27 mouse cellular contexts compared by ENCODE assay signal in the genomic region with DNA sequence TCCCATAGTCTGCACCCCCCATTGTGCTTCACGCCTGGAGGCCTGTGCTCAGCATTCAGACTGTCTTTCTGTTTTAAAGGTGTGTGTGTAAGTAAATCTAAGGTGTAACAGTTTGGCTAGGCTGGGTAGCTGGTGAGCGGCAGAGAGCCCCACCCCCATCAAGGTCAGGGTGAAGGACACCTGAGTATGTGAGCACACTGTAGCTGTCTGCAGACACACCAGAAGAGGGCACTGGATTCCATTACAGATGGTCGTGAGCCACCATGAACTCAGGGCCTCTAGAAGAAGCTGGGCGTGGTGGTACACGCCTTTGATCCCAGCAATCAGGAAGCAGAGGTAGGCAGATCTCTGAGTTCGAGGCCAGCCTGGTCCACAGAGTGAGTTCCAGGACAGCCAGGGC. TPM values are rescaled to one million over a fixed set of nuclear protein-coding genes. Genes with fewer than 3 reads are reported as not detected.
DNase-seq lines count a peak whose midpoint lies in the region; ATAC-seq and TF ChIP-seq lines count a peak whose summit lies in the region.
"Had no signal": no experiment of that assay in that cellular context is flagged by ENCODE, and none has a peak within 500 bp of the region (broad histone marks: within the 10 kb centered on the region; RNA-seq: fewer than 3 reads in every experiment).

No protein-coding gene starts in this region.

- 66% methylated on average over 6 of the region's 6 CpGs for WGBS in intestine, postnatal 0 days
- WGBS in intestine, embryonic 15.5 days = 68% methylated on average over 6 of the region's 6 CpGs
- WGBS in midbrain, embryonic 10.5 days = 80% methylated on average over 6 of the region's 6 CpGs

- no peaks in the 10 kb centered on the region for H3K9me3 ChIP-seq in intestine, postnatal 0 days (ENCODE audit: control insufficient read depth)
- no peaks in the 10 kb centered on the region for H3K9me3 ChIP-seq in intestine, embryonic 15.5 days
- no peaks in the 10 kb centered on the region for H3K9me3 ChIP-seq in E14TG2a.4 (ENCODE audit: low read length)
- H3K9me3 ChIP-seq in midbrain, embryonic 10.5 days (replicated peaks) = no peaks in the 10 kb centered on the region
- H3K9me3 ChIP-seq: embryonic facial prominence, embryonic 10.5 days; embryonic facial prominence, embryonic 13.5 days; forebrain, embryonic 12.5 days; forebrain, embryonic 15.5 days; heart, embryonic 10.5 days; heart, embryonic 13.5 days had no signal

- H3K9ac ChIP-seq in intestine, postnatal 0 days (ENCODE audit: low read depth, low read length) = no peak overlapping the region
- H3K9ac ChIP-seq in intestine, embryonic 15.5 days = no peak overlapping the region
- H3K9ac ChIP-seq: embryonic facial prominence, embryonic 13.5 days; forebrain, embryonic 12.5 days; forebrain, embryonic 15.5 days; heart, embryonic 13.5 days; hindbrain, embryonic 14.5 days had no signal

- H3K27ac ChIP-seq in intestine, postnatal 0 days (ENCODE audit: low read depth, low read length) = no peak overlapping the region
- no peak overlapping the region for H3K27ac ChIP-seq in intestine, embryonic 15.5 days
- no peak overlapping the region for H3K27ac ChIP-seq in midbrain, embryonic 10.5 days (replicated peaks)
- H3K27ac ChIP-seq: embryonic facial prominence, embryonic 10.5 days; embryonic facial prominence, embryonic 13.5 days; forebrain, embryonic 12.5 days; forebrain, embryonic 15.5 days; heart, embryonic 10.5 days; heart, embryonic 13.5 days; hindbrain, embryonic 14.5 days; hindbrain, postnatal 0 days had no signal

- no peak overlapping the region for H3K4me3 ChIP-seq in intestine, postnatal 0 days (ENCODE audit: low read depth, low read length)
- H3K4me3 ChIP-seq in intestine, embryonic 15.5 days (replicated peaks) = no peak overlapping the region
- peak overlapping the region; percentile 13; the same call in 1 of the 2 replicates for H3K4me3 ChIP-seq in E14TG2a.4 (replicated peaks; ENCODE audit: low read length)
- no peak overlapping the region for H3K4me3 ChIP-seq in midbrain, embryonic 10.5 days
- H3K4me3 ChIP-seq: embryonic facial prominence, embryonic 10.5 days; embryonic facial prominence, embryonic 13.5 days; erythroblast, embryonic 14.5 days; forebrain, embryonic 12.5 days; forebrain, embryonic 15.5 days; heart, embryonic 10.5 days; heart, embryonic 13.5 days had no signal

- no peaks in the 10 kb centered on the region for H3K4me1 ChIP-seq in intestine, postnatal 0 days (replicated peaks; ENCODE audit: control insufficient read depth, insufficient read depth, low read length)
- H3K4me1 ChIP-seq in intestine, embryonic 15.5 days (replicated peaks) = no peaks in the 10 kb centered on the region
- H3K4me1 ChIP-seq in E14TG2a.4 (replicated peaks; ENCODE audit: low read depth, low read length) = peaks cover 82% of the 10 kb centered on the region
- H3K4me1 ChIP-seq in midbrain, embryonic 10.5 days = peaks cover 4% of the 10 kb centered on the region; the same call in 1 of the 2 replicates
- H3K4me1 ChIP-seq: forebrain, embryonic 12.5 days; forebrain, embryonic 15.5 days had no signal

- TF ChIP-seq CTCF in intestine, postnatal 0 days (IDR thresholded peaks at IDR 0.05; ENCODE audit: low read depth) = 0 out of 2 replicates have a peak, but pooled peaks have one; percentile 11
- no peak for TF ChIP-seq CTCF in E14TG2a.4 (conservative IDR thresholded peaks at IDR 0.05; ENCODE audit: low read length)

- H3K36me3 ChIP-seq in intestine, postnatal 0 days (ENCODE audit: control insufficient read depth, insufficient read depth) = no peaks in the 10 kb centered on the region
- no peaks in the 10 kb centered on the region for H3K36me3 ChIP-seq in intestine, embryonic 15.5 days
- peaks cover 15% of the 10 kb centered on the region for H3K36me3 ChIP-seq in E14TG2a.4 (ENCODE audit: insufficient read depth, low read length)
- H3K36me3 ChIP-seq in midbrain, embryonic 10.5 days = no peaks in the 10 kb centered on the region
- H3K36me3 ChIP-seq: embryonic facial prominence, embryonic 10.5 days; embryonic facial prominence, embryonic 13.5 days; forebrain, embryonic 12.5 days; forebrain, embryonic 15.5 days; heart, embryonic 10.5 days; heart, embryonic 13.5 days had no signal

- no peak for ATAC-seq in intestine, postnatal 0 days
- no peak for ATAC-seq in intestine, embryonic 15.5 days
- ATAC-seq: forebrain, embryonic 15.5 days; hindbrain, postnatal 0 days had no signal

- H3K4me2 ChIP-seq in intestine, postnatal 0 days (replicated peaks; ENCODE audit: low read depth) = no peak overlapping the region
- H3K4me2 ChIP-seq in intestine, embryonic 15.5 days (replicated peaks) = no peak overlapping the region
- H3K4me2 ChIP-seq: embryonic facial prominence, embryonic 13.5 days; forebrain, embryonic 12.5 days; forebrain, embryonic 15.5 days; heart, embryonic 13.5 days; hindbrain, embryonic 14.5 days had no signal

- DNase-seq in R1 (ENCODE audit: low read depth, low spot score) = peak; percentile 53
- DNase-seq in cerebellum, postnatal 25 days = no peak
- no peak for DNase-seq in midbrain, embryonic 10.5 days (ENCODE audit: low spot score)
- DNase-seq: adrenal gland, adult 2 months; adrenal gland, postnatal 14 days; cerebellum, adult 11 months; cerebellum, adult 2 months; cerebellum, adult 9-11 months; cerebellum, postnatal 36 days; embryo, embryonic 11 days; gastrocnemius, postnatal 25 days; heart, adult 18-20 months; heart, postnatal 14 days; heart, postnatal 4 days had no signal

- H3K27me3 ChIP-seq in intestine, postnatal 0 days (replicated peaks; ENCODE audit: control insufficient read depth, insufficient read depth, low read length) = no peaks in the 10 kb centered on the region
- H3K27me3 ChIP-seq in intestine, embryonic 15.5 days (replicated peaks) = no peaks in the 10 kb centered on the region
- peaks cover 3% of the 10 kb centered on the region; the same call in 1 of the 2 replicates for H3K27me3 ChIP-seq in E14TG2a.4 (ENCODE audit: insufficient read depth, low read length)
- H3K27me3 ChIP-seq in midbrain, embryonic 10.5 days (ENCODE audit: low read depth, poor library complexity, severe bottlenecking) = peaks cover 9% of the 10 kb centered on the region
- H3K27me3 ChIP-seq: embryonic facial prominence, embryonic 13.5 days; forebrain, embryonic 15.5 days had no signal

RNA-seq across cellular contexts. Expression of gene Cfap157, which starts 2.5 kb away (rescaled TPM):
- polyA plus RNA-seq in intestine, postnatal 0 days (2015; fragmentation: Nextera tagmentation; extraction: Ambion mirVana) = 0.47 and 0.76 TPM in 2 replicates
- polyA plus RNA-seq in intestine, embryonic 15.5 days (2015; fragmentation: Nextera tagmentation; extraction: Ambion mirVana) = 0.26 and 0.61 TPM in 2 replicates
- 0.90 and 1.2 TPM in 2 replicates for polyA plus RNA-seq in midbrain, embryonic 10.5 days (2016; fragmentation: Nextera tagmentation; extraction: Ambion mirVana)
- polyA plus RNA-seq: adrenal gland, adult 2 months; erythroblast, embryonic 14.5 days had no signal

RNA-seq across cellular contexts. Expression of gene Ptrh1, which starts 6.1 kb away (rescaled TPM):
- 8.4 and 10.5 TPM in 2 replicates for polyA plus RNA-seq in intestine, postnatal 0 days (2015; fragmentation: Nextera tagmentation; extraction: Ambion mirVana)
- polyA plus RNA-seq in intestine, embryonic 15.5 days (2015; fragmentation: Nextera tagmentation; extraction: Ambion mirVana) = 5.5 and 6.4 TPM in 2 replicates
- polyA plus RNA-seq in midbrain, embryonic 10.5 days (2016; fragmentation: Nextera tagmentation; extraction: Ambion mirVana) = 5.2 TPM in 2 replicates
- polyA plus RNA-seq: erythroblast, embryonic 14.5 days had no signal

RNA-seq across cellular contexts. Expression of gene Ttc16, which starts 6.3 kb away (rescaled TPM):
- 0.04 and 0.09 TPM in 2 replicates for polyA plus RNA-seq in intestine, postnatal 0 days (2015; fragmentation: Nextera tagmentation; extraction: Ambion mirVana)
- polyA plus RNA-seq in intestine, embryonic 15.5 days (2015; fragmentation: Nextera tagmentation; extraction: Ambion mirVana) = 0.18 and 0.29 TPM in 2 replicates
- polyA plus RNA-seq in midbrain, embryonic 10.5 days (2016; fragmentation: Nextera tagmentation; extraction: Ambion mirVana) = 0.31 TPM in 2 replicates
- polyA plus RNA-seq: erythroblast, embryonic 14.5 days had no signal

RNA-seq across cellular contexts. Expression of gene Tor2a, which starts 24.7 kb away (rescaled TPM):
- polyA plus RNA-seq in intestine, postnatal 0 days (2015; fragmentation: Nextera tagmentation; extraction: Ambion mirVana) = 59.2 and 60.4 TPM in 2 replicates
- 61.4 and 64.2 TPM in 2 replicates for polyA plus RNA-seq in intestine, embryonic 15.5 days (2015; fragmentation: Nextera tagmentation; extraction: Ambion mirVana)
- 59.2 and 59.8 TPM in 2 replicates for polyA plus RNA-seq in midbrain, embryonic 10.5 days (2016; fragmentation: Nextera tagmentation; extraction: Ambion mirVana)

RNA-seq across cellular contexts. Expression of gene 6330409D20Rik, which starts 40.9 kb away (rescaled TPM):
- 0.18 TPM in 2 replicates for polyA plus RNA-seq in intestine, postnatal 0 days (2015; fragmentation: Nextera tagmentation; extraction: Ambion mirVana)
- polyA plus RNA-seq in intestine, embryonic 15.5 days (2015; fragmentation: Nextera tagmentation; extraction: Ambion mirVana) = 0.13 and 0.34 TPM in 2 replicates
- 0.94 and 2.1 TPM in 2 replicates for polyA plus RNA-seq in midbrain, embryonic 10.5 days (2016; fragmentation: Nextera tagmentation; extraction: Ambion mirVana)
- polyA plus RNA-seq: adrenal gland, adult 2 months; erythroblast, embryonic 14.5 days; gonadal fat pad, adult 2 months had no signal
